Mouse (Mus musculus): ENCODE measurements around the gene Abca7. TPM values are rescaled to one million over a fixed set of nuclear protein-coding genes. Genes with fewer than 3 reads are reported as not detected.

Abca7 gene
- polyA plus RNA-seq (2012; rRNA removed), result 12.4 and 13.0 TPM in 2 replicates

GRCm38 (mm10) chr10:79996272-79997033 lies at the start of gene Abca7:
Gene Abca7 (plus strand): TSS chr10:79996494.
- peak; percentile 85 to 97 for DNase-seq (ENCODE audit: extremely low spot score in 1 of 2, low spot score in 1 of 2)

GRCm38 (mm10) chr10:79946752-79947322 lies 49.5 kb upstream of the Abca7 start:
- no peak for DNase-seq (ENCODE audit: extremely low spot score in 1 of 2, low spot score in 1 of 2)

- DNase-seq (ENCODE audit: extremely low spot score in 1 of 2, low spot score in 1 of 2), result no peak
These were observed 48.8 kb upstream of the Abca7 start for GRCm38 (mm10) chr10:79947502-79947901.

GRCm38 (mm10) chr10:79949873-79950272 lies 46.4 kb upstream of the Abca7 start:
- no peak for DNase-seq (ENCODE audit: extremely low spot score in 1 of 2, low spot score in 1 of 2)

DNA sequence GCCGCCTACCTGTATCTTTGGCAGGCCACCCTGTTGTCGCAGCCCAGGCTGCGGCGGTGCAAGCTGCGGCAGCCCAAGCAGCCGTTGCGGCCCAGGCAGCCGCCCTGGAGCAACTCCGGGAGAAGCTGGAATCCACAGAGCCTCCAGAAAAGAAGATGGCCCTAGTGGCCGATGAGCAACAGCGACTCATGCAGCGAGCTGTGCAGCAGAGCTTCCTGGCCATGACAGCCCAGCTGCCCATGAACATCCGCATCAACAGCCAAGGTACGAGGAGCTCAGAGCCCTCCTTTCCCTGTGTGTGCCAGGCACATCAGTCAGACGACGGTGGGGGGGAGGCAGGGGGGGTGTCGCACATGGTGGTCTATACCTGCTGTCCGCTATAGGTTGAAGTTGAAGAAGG lies 45.6 kb upstream of the Abca7 start:
- DNase-seq (ENCODE audit: extremely low spot score in 1 of 2, low spot score in 1 of 2), result no peak

DNA sequence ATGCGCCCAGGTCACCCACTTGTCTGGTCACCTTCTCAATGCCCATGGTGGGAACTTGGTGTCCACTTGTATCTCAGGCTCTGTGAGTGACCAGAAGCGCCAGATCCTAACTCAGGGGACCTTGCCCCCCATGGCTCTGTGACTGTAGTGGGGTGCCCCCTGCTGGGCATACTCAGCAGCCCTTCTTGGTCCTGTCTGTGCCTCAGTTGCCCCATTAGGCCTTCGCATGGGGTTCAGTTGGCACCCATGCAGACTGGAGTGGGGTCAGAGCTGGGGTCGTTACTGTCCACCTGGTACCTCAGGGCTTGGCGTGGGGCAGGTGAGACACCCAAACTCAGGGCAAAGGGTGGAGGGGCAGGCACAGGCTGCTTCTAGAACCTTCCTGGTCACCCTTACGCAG lies 42.3 kb upstream of the Abca7 start:
- DNase-seq (ENCODE audit: extremely low spot score in 1 of 2, low spot score in 1 of 2), result peak in 1 of 2 experiments; percentile 43

DNA sequence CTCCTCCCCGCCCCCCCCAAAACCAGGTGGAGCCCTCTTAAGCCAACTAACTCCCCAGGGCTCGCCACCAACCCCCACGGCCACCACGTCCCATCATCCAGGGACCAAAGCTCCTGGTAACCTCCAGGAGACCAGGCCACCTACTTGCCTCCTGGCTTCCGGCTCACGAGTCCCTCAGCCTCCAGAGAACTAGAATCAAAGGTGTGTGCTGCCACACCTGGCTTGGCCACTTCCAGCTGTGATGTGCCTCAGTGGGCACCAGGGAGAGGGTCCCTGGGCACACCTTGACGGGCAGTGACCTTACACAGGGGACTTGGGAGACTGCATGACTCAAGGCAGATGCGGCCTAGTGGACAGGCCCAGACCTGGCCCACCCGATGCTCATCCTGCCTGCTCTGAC lies 40.6 kb upstream of the Abca7 start:
- DNase-seq (ENCODE audit: extremely low spot score in 1 of 2, low spot score in 1 of 2), result no peak

GRCm38 (mm10) chr10:79956643-79957154 lies 39.6 kb upstream of the Abca7 start:
- DNase-seq (ENCODE audit: extremely low spot score in 1 of 2, low spot score in 1 of 2), result no peak

DNA sequence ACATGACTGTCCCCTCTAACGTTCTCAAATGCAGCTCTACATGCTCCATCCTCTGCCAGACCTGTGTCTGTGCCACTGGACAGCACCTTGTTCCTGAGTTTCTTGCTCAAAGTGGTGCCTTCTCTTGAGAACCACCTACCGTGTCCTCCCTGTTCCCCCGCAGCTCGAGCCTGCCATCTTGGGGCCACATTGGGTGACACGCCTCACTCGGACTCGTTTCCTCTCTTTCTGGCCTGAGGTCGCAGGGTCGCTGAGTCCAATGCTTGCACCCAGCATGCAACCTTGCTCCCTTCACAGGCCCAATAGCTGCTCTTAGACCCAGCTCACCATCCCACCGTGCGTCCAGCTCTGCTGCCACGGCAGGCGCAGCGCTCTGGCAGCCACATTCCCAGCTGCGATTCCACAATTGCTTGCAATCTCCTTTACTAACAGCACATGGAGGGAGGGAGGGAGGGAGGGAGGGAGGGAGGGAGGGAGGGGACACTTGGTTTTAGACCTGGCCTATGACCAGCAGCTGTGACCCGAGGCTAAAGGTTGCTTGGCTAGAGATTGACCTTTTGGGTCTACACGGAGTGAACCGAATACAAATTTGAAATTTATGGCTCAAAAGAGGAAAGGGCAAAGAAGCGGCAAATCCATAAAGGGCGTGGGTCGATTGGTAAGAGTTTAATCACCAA lies 38.0 kb upstream of the Abca7 start:
- peak in 1 of 2 experiments; percentile 76 for DNase-seq (ENCODE audit: extremely low spot score in 1 of 2, low spot score in 1 of 2)

DNA sequence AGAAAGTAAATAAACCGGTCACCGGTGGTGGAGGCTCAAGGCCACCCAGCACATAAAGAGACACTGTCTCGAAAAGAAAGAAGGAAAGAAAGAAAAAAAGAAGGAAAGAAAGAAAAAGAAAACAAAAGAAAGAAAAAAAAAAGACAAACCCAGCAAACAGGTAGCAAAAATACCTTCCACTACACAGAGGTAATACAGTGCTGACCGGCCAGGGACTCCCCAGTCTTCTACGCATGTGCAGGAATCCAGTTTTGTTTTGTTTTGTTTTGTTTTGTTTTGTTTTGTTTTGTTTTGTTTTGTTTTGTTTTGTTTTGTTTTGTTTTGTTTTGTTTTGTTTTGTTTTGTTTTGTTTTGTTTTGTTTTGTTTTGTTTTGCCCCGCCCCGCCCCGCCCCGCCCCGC lies 36.9 kb upstream of the Abca7 start:
- peak in 1 of 2 experiments; percentile 37 for DNase-seq (ENCODE audit: extremely low spot score in 1 of 2, low spot score in 1 of 2)

GRCm38 (mm10) chr10:79959847-79960601 lies 36.3 kb upstream of the Abca7 start, which contains the start of gene Wdr18:
Gene Wdr18 (plus strand): TSS chr10:79960152.
- peak; percentile 99 to 100 for DNase-seq (ENCODE audit: extremely low spot score in 1 of 2, low spot score in 1 of 2)

DNA sequence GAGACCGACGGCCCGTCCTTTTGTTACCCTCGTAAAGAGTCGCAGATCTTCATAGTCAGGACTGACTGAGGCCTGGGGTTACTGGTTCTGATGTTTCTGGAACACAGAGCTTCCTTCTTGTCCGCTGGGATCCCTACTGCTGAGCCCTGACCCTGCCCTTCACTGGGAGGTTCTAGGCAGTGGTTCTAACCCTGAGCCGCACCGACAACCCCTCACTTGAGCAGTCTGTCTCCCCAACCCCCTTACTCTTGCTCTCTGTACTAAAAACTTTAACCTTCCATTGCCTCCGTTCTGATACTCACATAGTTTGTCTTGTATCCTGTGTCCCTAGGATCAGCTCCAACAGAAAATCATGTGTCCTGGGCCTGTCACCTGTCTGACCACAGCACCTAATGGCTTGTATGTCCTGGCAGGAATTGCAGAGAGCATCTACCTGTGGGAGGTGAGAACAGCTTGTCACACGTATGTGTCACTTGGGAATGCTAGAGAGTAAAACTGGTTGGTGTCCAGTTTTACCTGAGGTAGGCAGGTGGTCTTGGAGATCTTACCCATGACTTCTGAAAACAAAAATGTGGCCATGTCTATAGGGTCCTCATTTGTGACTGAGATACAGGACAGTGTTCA lies 35.5 kb upstream of the Abca7 start:
- DNase-seq (ENCODE audit: extremely low spot score in 1 of 2, low spot score in 1 of 2), result no peak

DNA sequence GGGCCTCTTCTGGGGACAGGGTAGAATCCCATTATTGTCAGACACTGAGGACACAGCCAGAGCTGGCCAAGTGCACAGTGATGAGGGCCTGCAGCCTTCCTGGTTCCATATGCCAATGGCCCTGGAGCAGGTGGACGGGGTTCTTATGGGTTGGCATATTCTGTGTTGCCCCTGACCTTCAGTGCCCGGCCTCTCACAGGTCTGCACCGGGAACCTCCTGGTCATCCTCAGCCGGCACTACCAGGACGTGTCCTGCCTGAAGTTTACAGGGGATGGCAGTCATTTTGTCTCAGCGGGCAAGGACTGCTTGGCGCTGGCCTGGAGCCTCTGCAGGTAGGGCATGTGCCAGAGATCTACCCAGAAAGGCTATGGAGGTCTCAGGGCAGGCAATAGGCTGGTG lies 31.6 kb upstream of the Abca7 start:
- DNase-seq (ENCODE audit: extremely low spot score in 1 of 2, low spot score in 1 of 2), result no peak

GRCm38 (mm10) chr10:79965325-79965724 lies 31.0 kb upstream of the Abca7 start:
- DNase-seq (ENCODE audit: extremely low spot score in 1 of 2, low spot score in 1 of 2), result no peak

- DNase-seq (ENCODE audit: extremely low spot score in 1 of 2, low spot score in 1 of 2), result no peak
These were observed 29.4 kb upstream of the Abca7 start for GRCm38 (mm10) chr10:79966886-79967400.

- DNase-seq (ENCODE audit: extremely low spot score in 1 of 2, low spot score in 1 of 2), result no peak
These were observed 28.1 kb upstream of the Abca7 start for GRCm38 (mm10) chr10:79968181-79968580.

GRCm38 (mm10) chr10:79969124-79969568 lies 27.1 kb upstream of the Abca7 start:
- DNase-seq (ENCODE audit: extremely low spot score in 1 of 2, low spot score in 1 of 2), result no peak

GRCm38 (mm10) chr10:79970415-79971182 lies 25.7 kb upstream of the Abca7 start, which contains the start of gene Grin3b:
Gene Grin3b (plus strand): TSS chr10:79970715.
- DNase-seq (ENCODE audit: extremely low spot score in 1 of 2, low spot score in 1 of 2), result no peak

DNA sequence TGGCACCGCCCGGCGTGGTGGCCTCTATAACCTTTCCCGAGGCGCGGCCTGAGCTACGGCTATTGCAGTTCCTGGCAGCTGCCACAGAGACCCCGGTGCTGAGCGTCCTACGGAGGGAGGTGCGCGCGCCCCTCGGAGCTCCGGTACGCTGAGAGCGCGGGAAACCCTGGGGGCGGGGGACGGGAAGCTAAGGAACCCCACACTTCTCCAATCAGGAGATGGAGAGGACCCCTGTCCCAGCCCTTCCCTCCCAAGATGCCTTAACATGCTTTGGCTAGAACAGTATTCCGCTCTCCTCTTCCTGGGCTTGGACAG lies 25.2 kb upstream of the Abca7 start:
- no peak for DNase-seq (ENCODE audit: extremely low spot score in 1 of 2, low spot score in 1 of 2)

All from frontal cortex, adult 2 months (tissue).